Comparison of ENCODE assay signal across 16 mouse cellular contexts in genomic region chr9:50815666-50816065, GRCm38 (mm10).
"Had no signal": no experiment of that assay in that cellular context is flagged by ENCODE, and none has a peak within 500 bp of the region (broad histone marks: within the 10 kb centered on the region; RNA-seq: fewer than 3 reads in every experiment).

No protein-coding gene starts in this region.

- H3K9me3 ChIP-seq: hindbrain, embryonic 15.5 days; kidney, embryonic 15.5 days; limb, embryonic 13.5 days; lung, embryonic 15.5 days; megakaryocyte, embryonic 14.5 days; midbrain, embryonic 15.5 days; neural tube, embryonic 13.5 days had no signal

- H3K4me3 ChIP-seq: hindbrain, embryonic 15.5 days; kidney, embryonic 15.5 days; limb, embryonic 13.5 days; lung, embryonic 15.5 days; megakaryocyte, embryonic 14.5 days; midbrain, embryonic 15.5 days; neural tube, embryonic 13.5 days had no signal

- H3K27ac ChIP-seq: hindbrain, embryonic 15.5 days; kidney, embryonic 15.5 days; limb, embryonic 13.5 days; lung, embryonic 15.5 days; macrophage; midbrain, embryonic 15.5 days; neural tube, embryonic 13.5 days had no signal

- H3K27me3 ChIP-seq: hindbrain, embryonic 15.5 days; kidney, embryonic 15.5 days; limb, embryonic 13.5 days; lung, embryonic 15.5 days; megakaryocyte, embryonic 14.5 days; midbrain, embryonic 15.5 days; neural tube, embryonic 13.5 days had no signal

- DNase-seq: kidney, adult 2 months; kidney, postnatal 25 days; left cerebral cortex, postnatal 4 days; lung, postnatal 14 days; right cerebral cortex, postnatal 25 days had no signal

- H3K4me1 ChIP-seq: hindbrain, embryonic 15.5 days; kidney, embryonic 15.5 days; limb, embryonic 13.5 days; lung, embryonic 15.5 days; midbrain, embryonic 15.5 days; neural tube, embryonic 13.5 days had no signal

- H3K4me2 ChIP-seq: hindbrain, embryonic 15.5 days; kidney, embryonic 15.5 days; limb, embryonic 13.5 days; lung, embryonic 15.5 days; midbrain, embryonic 11.5 days; midbrain, embryonic 15.5 days; neural tube, embryonic 13.5 days had no signal

- H3K9ac ChIP-seq: hindbrain, embryonic 15.5 days; kidney, embryonic 15.5 days; limb, embryonic 13.5 days; liver, embryonic 14.5 days; lung, embryonic 15.5 days; midbrain, embryonic 15.5 days; neural tube, embryonic 13.5 days had no signal

- ATAC-seq: intestine, embryonic 16.5 days; midbrain, embryonic 15.5 days had no signal
